Mouse (Mus musculus) liver (tissue): Measurements from ENCODE around the gene Pllp.

Experiments used
- DNase-seq: peaks from one replicate; pipeline ENCODE4 v3.0.0-alpha.2; 2020; ENCODE audit warnings: mixed read lengths

Pllp gene

GRCm38 (mm10) chr8:94646165-94646564 is 49.9 kb downstream of the Pllp start:
- no peak for DNase-seq

- no peak for DNase-seq
Measured at GRCm38 (mm10) chr8:94645202-94645601, 50.9 kb downstream of the Pllp start.

- DNase-seq = no peak
Measured at GRCm38 (mm10) chr8:94641938-94642337, 54.1 kb downstream of the Pllp start.

- DNase-seq = no peak
Measured at GRCm38 (mm10) chr8:94641183-94641582, 54.9 kb downstream of the Pllp start.

- DNase-seq = peak; percentile 49
Measured at GRCm38 (mm10) chr8:94634211-94634610, 61.9 kb downstream of the Pllp start.

GRCm38 (mm10) chr8:94633564-94634194 is 62.4 kb downstream of the Pllp start:
- no peak for DNase-seq
